Mouse (Mus musculus): ENCODE measurements around the gene Gm14190. TPM values are rescaled to one million over a fixed set of nuclear protein-coding genes. Genes with fewer than 3 reads are reported as not detected.
"Not testable (repeated sequence)": the region's sequence is repeated elsewhere in the genome, so short reads cannot be mapped to it uniquely, and the experiment has no call there.

The Gm14190 gene
- not detected for total RNA-seq (2022)

GRCm38 (mm10) chr11:99690463-99690862 lies at the start of gene Gm14190:
Gm14190 (minus strand) TSS chr11:99690740.
- DNase-seq (ENCODE audit: low spot score): no peak

DNA sequence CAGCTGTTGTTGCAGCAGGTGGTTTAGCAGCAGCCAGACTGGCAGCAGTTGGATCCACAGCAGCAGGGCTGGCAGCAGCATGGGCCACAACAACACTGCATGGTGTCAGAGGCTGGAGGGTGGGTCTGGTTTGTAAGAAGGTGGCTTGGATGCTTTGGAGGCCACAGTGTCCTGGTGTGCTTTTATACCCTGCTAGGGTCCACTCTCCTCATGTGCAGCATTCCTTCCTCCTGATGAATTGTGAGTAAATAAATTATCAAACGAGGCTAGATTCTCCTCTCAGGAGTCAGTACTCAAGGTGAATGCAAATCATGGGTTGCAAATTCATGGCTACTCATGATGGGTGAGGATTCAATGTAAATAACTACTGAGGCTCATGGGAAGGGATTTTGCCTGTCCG lies 43.6 kb upstream of the Gm14190 start, which contains the start of gene Gm14180:
TSS of gene Gm14180 (minus strand) at position 101 of the 400 bp plus-strand sequence.
- DNase-seq (ENCODE audit: low spot score): no peak

- no peak for DNase-seq (ENCODE audit: low spot score)
Measured at GRCm38 (mm10) chr11:99724061-99724460, 33.5 kb upstream of the Gm14190 start.

GRCm38 (mm10) chr11:99718759-99719158 lies 28.2 kb upstream of the Gm14190 start:
- no peak for DNase-seq (ENCODE audit: low spot score)

GRCm38 (mm10) chr11:99685235-99685634 lies 5.3 kb downstream of the Gm14190 start:
- not testable (repeated sequence) for DNase-seq (ENCODE audit: low spot score)

DNA sequence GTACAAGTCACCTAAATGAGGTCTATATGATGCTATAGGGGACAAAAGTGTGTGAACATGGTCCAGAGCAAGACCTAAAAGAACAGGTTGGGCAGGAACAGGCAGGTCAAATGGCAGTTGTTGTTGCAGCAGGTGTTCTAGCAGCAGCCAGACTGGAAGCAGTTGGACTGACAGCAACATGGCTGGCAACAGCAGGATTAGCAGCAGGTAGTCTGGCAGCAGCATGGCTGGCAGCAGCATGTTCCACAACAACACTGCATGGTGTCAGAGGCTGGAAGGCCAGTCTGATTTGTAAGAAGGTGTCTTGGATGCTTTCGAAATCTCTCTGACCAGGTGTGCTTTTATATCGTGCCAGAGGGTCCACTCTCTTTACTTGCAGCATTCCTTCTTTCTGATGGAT lies 7.1 kb downstream of the Gm14190 start:
- no peak for DNase-seq (ENCODE audit: low spot score)

GRCm38 (mm10) chr11:99665860-99666259 lies 24.7 kb downstream of the Gm14190 start, which contains the start of gene Krtap4-6:
Krtap4-6 (minus strand) TSS chr11:99665960.
- no peak for DNase-seq (ENCODE audit: low spot score)

GRCm38 (mm10) chr11:99662802-99663201 lies 27.7 kb downstream of the Gm14190 start:
- no peak for DNase-seq (ENCODE audit: low spot score)

DNA sequence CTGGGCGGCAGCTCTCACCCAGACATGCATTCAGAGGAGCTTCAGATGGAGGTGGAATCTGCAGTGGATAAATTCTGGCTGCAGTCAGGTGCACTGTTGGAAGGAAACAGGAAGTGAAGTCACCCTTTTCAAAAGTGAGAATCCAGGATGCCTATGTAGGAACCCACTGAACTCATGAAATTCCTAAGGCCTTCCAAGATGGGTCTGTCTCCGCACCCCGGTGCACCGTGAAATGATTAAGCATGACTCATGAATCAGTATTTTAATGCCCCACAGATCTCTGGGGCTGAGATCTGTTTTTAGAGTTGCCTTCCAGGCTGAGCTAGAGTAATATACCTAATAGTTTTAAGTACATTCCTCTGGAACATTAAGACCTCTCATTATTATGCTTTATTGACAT lies 31.3 kb downstream of the Gm14190 start:
- no peak for DNase-seq (ENCODE audit: low spot score)

GRCm38 (mm10) chr11:99658467-99659010 lies 32.0 kb downstream of the Gm14190 start, which contains the start of gene Gm11563:
Gm11563 (minus strand) TSS chr11:99658960.
- not testable (repeated sequence) for DNase-seq (ENCODE audit: low spot score)

DNA sequence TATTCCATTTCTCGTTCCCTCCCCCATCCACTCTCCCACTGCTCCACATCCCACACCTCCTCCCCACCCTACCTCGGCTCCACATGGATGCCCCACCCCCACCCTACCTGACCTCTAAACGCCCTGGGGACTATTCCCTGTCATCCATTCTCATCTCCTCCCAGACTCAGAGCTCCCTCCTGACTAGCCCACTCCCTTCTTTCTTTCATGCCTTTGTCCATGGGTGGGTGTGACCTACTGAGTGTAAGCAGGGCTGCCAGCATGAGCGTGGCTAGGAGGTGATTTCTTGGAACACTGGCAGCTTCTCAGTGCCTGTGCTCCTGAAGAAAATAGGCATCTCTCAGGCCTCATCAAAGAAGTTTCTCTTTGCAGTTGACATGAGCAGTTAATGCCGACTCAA lies 33.5 kb downstream of the Gm14190 start:
- DNase-seq (ENCODE audit: low spot score): no peak

DNA sequence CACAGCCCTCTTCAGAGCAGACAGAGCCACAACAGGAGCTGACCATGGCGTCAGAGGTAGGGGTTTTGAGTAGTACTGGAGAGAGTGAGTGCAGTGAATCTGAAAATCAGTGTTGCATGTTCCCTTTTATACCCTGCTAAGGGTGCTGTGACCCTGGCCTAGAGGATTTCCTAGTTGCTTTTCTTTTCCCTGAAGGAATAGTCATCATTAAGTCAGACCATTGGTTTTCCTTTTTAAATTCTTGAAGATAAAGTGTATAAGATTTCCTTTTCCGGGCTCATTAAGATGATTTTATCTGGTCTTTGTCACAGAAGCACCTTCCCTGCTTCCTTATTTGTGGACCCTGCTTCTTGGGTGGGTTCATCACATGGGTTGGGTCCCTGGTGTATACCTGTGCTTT lies 40.4 kb downstream of the Gm14190 start, which contains the start of gene Gm11555:
TSS of gene Gm11555 (minus strand) at position 101 of the 400 bp plus-strand sequence.
- DNase-seq (ENCODE audit: low spot score): no peak

- no peak for DNase-seq (ENCODE audit: low spot score)
Measured at GRCm38 (mm10) chr11:99646444-99646843, 44.1 kb downstream of the Gm14190 start.

- no peak for DNase-seq (ENCODE audit: low spot score)
Measured at GRCm38 (mm10) chr11:99644351-99644750, 46.2 kb downstream of the Gm14190 start.

- not testable (repeated sequence) for DNase-seq (ENCODE audit: low spot score)
Measured at GRCm38 (mm10) chr11:99643635-99644139, 46.9 kb downstream of the Gm14190 start, which contains the start of gene Krtap4-7. Krtap4-7 (minus strand) TSS chr11:99644089.

DNA sequence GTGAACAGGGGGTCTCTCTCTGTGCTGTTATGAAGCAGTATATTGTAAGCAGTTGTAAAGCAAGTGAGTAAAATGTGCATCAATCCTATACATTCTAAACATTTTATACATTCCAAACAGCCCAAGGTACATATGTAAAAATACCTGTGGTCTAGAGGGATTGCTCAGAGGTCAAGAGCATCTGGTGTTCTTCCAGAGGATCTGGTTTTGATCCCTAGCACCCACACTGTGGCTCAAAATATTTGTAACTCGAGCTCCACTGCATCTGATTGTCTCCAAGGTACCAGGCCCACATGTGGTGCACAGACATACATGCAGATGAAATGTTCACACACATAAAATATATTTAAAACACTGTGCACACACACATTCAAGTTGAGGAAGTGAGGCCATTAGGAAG lies 49.6 kb downstream of the Gm14190 start:
- no peak for DNase-seq (ENCODE audit: low spot score)

Other genes starting within 250 kb of the Gm14190 start
- not detected for gene Krt23, start 197.6 kb downstream of the Gm14190 start, total RNA-seq (2022)
- not detected for gene Krt39, start 169.4 kb downstream of the Gm14190 start, total RNA-seq (2022)
- gene Krt40, start 147.6 kb downstream of the Gm14190 start, total RNA-seq (2022): not detected
- not detected for gene Krtap3-3, start 139.9 kb downstream of the Gm14190 start, total RNA-seq (2022)
- not detected for gene Krtap3-2, start 133.9 kb downstream of the Gm14190 start, total RNA-seq (2022)
- not detected for gene Gm11939, start 131.3 kb downstream of the Gm14190 start, total RNA-seq (2022)
- not detected for gene Krtap3-1, start 124.1 kb downstream of the Gm14190 start, total RNA-seq (2022)
- not detected for gene Krtap1-5, start 109.7 kb downstream of the Gm14190 start, total RNA-seq (2022)
- not detected for gene Krtap1-4, start 107.1 kb downstream of the Gm14190 start, total RNA-seq (2022)
- gene Krtap1-3, start 99.4 kb downstream of the Gm14190 start, total RNA-seq (2022): not detected
- not detected for gene Krtap9-3, start 92.6 kb downstream of the Gm14190 start, total RNA-seq (2022)
- gene Gm11938, start 87.4 kb downstream of the Gm14190 start, total RNA-seq (2022): not detected
- not detected for gene Gm11937, start 80.6 kb downstream of the Gm14190 start, total RNA-seq (2022)
- not detected for gene Krtap2-4, start 75.9 kb downstream of the Gm14190 start, total RNA-seq (2022)
- gene Gm11562, start 70.3 kb downstream of the Gm14190 start, total RNA-seq (2022): not detected
- not detected for gene Krtap4-1, start 62.5 kb downstream of the Gm14190 start, total RNA-seq (2022)
- gene Krtap4-2, start 55.7 kb downstream of the Gm14190 start, total RNA-seq (2022): not detected
- not detected for gene Krtap4-7, start 46.7 kb downstream of the Gm14190 start, total RNA-seq (2022)
- not detected for gene Gm11555, start 40.5 kb downstream of the Gm14190 start, total RNA-seq (2022)
- gene Gm11563, start 31.8 kb downstream of the Gm14190 start, total RNA-seq (2022): not detected
- gene Krtap4-6, start 24.8 kb downstream of the Gm14190 start, total RNA-seq (2022): not detected
- gene Gm14180, start 43.5 kb upstream of the Gm14190 start, total RNA-seq (2022): not detected
- not detected for gene Gm11595, start 82.2 kb upstream of the Gm14190 start, total RNA-seq (2022)
- gene Krtap4-8, start 90.0 kb upstream of the Gm14190 start, total RNA-seq (2022): not detected
- gene Krtap4-9, start 94.5 kb upstream of the Gm14190 start, total RNA-seq (2022): not detected
- not detected for gene Gm11596, start 102.7 kb upstream of the Gm14190 start, total RNA-seq (2022)
- not detected for gene Gm11569, start 108.2 kb upstream of the Gm14190 start, total RNA-seq (2022)
- gene Gm11554, start 113.7 kb upstream of the Gm14190 start, total RNA-seq (2022): not detected
- gene Krtap4-13, start 119.2 kb upstream of the Gm14190 start, total RNA-seq (2022): not detected
- not detected for gene Gm11564, start 124.9 kb upstream of the Gm14190 start, total RNA-seq (2022)
- gene 2300003K06Rik, start 147.3 kb upstream of the Gm14190 start, total RNA-seq (2022): not detected
- gene Krtap4-16, start 160.9 kb upstream of the Gm14190 start, total RNA-seq (2022): not detected
- not detected for gene Gm11568, start 167.2 kb upstream of the Gm14190 start, total RNA-seq (2022)
- gene Gm11559, start 173.7 kb upstream of the Gm14190 start, total RNA-seq (2022): not detected
- gene Krtap9-1, start 182.6 kb upstream of the Gm14190 start, total RNA-seq (2022): not detected
- not detected for gene Gm11567, start 188.4 kb upstream of the Gm14190 start, total RNA-seq (2022)
- not detected for gene Krtap31-1, start 217.2 kb upstream of the Gm14190 start, total RNA-seq (2022)
- not detected for gene Gm11565, start 224.0 kb upstream of the Gm14190 start, total RNA-seq (2022)
- gene Krtap31-2, start 245.6 kb upstream of the Gm14190 start, total RNA-seq (2022): not detected